Mouse (Mus musculus) olfactory bulb, adult 2 months (tissue): ENCODE results near the gene Cd82.

Experiments used
- CTCF ChIP-seq: fragments of 200-500 bp; IDR thresholded peaks from 2 replicates; pipeline ENCODE4 v1.5.1; 2012; ENCODE audit warnings: low read depth, mild to moderate bottlenecking, low read length, moderate library complexity; ENCODE audit not compliant: insufficient read depth
- POLR2A ChIP-seq: fragments of 200-500 bp; IDR thresholded peaks from 2 replicates; pipeline ENCODE4 v1.6.1; 2012; ENCODE audit warnings: mild to moderate bottlenecking, low read depth, low read length, moderate library complexity; ENCODE audit not compliant: insufficient read depth

DNA sequence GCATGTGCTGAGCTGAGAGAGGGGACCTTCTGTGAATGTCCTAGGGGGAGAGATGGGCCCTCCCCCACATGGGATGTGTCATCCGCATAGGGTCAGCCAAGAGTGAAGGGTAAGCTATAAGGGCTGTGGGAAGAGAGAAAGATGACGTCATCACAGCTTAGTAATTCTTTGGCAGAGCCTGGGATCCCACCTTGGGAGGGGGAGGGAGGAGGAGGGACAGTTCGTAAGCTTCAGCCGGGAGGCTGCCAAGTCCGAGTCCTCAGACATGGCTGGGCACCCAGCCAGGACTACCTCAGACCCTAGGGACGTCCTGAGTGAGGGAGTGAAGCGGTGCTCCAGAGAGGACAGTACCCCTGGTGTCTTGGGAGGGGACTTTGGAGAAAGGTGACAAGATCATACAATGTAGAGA, 57.9 kb downstream of the Cd82 start:
- TF ChIP-seq CTCF (no peak), POLR2A (no peak)
